Mouse (Mus musculus) frontal cortex, adult 2 months (tissue): ENCODE data around the gene Lig3. TPM values are rescaled to one million over a fixed set of nuclear protein-coding genes. Genes with fewer than 3 reads are reported as not detected.

Source experiments
- polyA plus RNA-seq: library from polyadenylated mRNA; depleted of rRNA; stranded (reverse); fragments of >200 nt; gene quantifications from 2 replicates; pipeline ENCODE4 v1.2.3, GENCODE M21; 2012; rRNA removed

Lig3 gene
- polyA plus RNA-seq, 1 experiment, result 23.3 TPM

Other genes starting within 250 kb of the Lig3 start
- gene Cct6b, start 16.8 kb upstream of the Lig3 start, polyA plus RNA-seq, result 0.13 and 0.18 TPM in 2 replicates
- 13.0 and 13.7 TPM in 2 replicates for gene Zfp830, start 16.8 kb upstream of the Lig3 start, polyA plus RNA-seq
- gene Rffl, start 90.1 kb downstream of the Lig3 start, polyA plus RNA-seq, result 7.7 and 8.6 TPM in 2 replicates
- 12.9 TPM in 2 replicates for gene Rad51d, start 109.5 kb downstream of the Lig3 start, polyA plus RNA-seq
- gene Fndc8, start 111.0 kb downstream of the Lig3 start, polyA plus RNA-seq, result not detected in 2 replicates
- 35.6 and 39.1 TPM in 2 replicates for gene Nle1, start 127.3 kb downstream of the Lig3 start, polyA plus RNA-seq
- gene Unc45b, start 129.4 kb downstream of the Lig3 start, polyA plus RNA-seq, result 2.0 and 2.5 TPM in 2 replicates
- 4.6 and 5.1 TPM in 2 replicates for gene Slfn5, start 170.2 kb downstream of the Lig3 start, polyA plus RNA-seq
- 0.30 and 0.36 TPM in 2 replicates for gene Slfn9, start 210.7 kb downstream of the Lig3 start, polyA plus RNA-seq
- 0.68 and 0.92 TPM in 2 replicates for gene Slfn8, start 239.7 kb downstream of the Lig3 start, polyA plus RNA-seq